In the genomic region with DNA sequence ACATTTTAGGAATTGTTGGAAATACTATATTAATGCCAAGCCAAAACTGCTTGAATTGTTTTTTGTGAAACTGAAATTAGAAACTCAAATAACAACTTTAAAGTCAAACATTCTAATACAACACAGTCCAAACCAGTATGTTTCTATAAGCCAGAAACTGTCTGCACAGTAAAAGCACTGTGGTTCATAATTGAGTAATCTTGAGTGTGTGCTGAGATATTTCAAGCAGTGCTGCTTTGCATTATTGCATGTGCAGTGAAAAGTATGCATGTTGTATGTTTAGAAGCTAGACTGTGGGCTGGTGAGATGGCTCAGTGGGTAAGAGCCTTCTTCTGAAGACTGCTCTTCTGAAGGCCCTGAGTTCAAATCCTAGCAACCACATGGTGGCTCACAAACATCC, we compare ENCODE assay signal across 32 mouse cellular contexts. TPM values are rescaled to one million over a fixed set of nuclear protein-coding genes. Genes with fewer than 3 reads are reported as not detected.
"Had no signal": no experiment of that assay in that cellular context is flagged by ENCODE, and none has a peak within 500 bp of the region (broad histone marks: within the 10 kb centered on the region; RNA-seq: fewer than 3 reads in every experiment).

No protein-coding gene starts in this region.

- DNase-seq: cerebellum, adult 9-10 months; cerebellum, adult 9-11 months; cerebellum, postnatal 14 days; cerebellum, postnatal 25 days; cerebellum, postnatal 36 days; embryo, embryonic 11 days; forebrain, postnatal 0 days; gastrocnemius, adult 2 months; gastrocnemius, postnatal 10 days; gastrocnemius, postnatal 14 days; gastrocnemius, postnatal 25 days; gastrocnemius, postnatal 36 days; heart, adult 18-20 months; heart, adult 2 months had no signal

- H3K27me3 ChIP-seq: embryonic facial prominence, embryonic 12.5 days; embryonic facial prominence, embryonic 13.5 days; embryonic facial prominence, embryonic 15.5 days; forebrain, embryonic 12.5 days; forebrain, embryonic 13.5 days; forebrain, embryonic 15.5 days had no signal

- H3K9ac ChIP-seq: embryonic facial prominence, embryonic 12.5 days; embryonic facial prominence, embryonic 13.5 days; embryonic facial prominence, embryonic 15.5 days; forebrain, embryonic 12.5 days; forebrain, embryonic 13.5 days; forebrain, embryonic 15.5 days; forebrain, postnatal 0 days had no signal

- H3K27ac ChIP-seq: embryonic facial prominence, embryonic 10.5 days; embryonic facial prominence, embryonic 12.5 days; embryonic facial prominence, embryonic 13.5 days; embryonic facial prominence, embryonic 15.5 days; forebrain, embryonic 10.5 days; forebrain, embryonic 12.5 days; forebrain, embryonic 13.5 days; forebrain, embryonic 15.5 days; gastrocnemius, adult 2 months; heart, adult 2 months had no signal

- H3K9me3 ChIP-seq: embryonic facial prominence, embryonic 10.5 days; embryonic facial prominence, embryonic 12.5 days; embryonic facial prominence, embryonic 13.5 days; embryonic facial prominence, embryonic 15.5 days; forebrain, embryonic 10.5 days; forebrain, embryonic 12.5 days; forebrain, embryonic 13.5 days; forebrain, embryonic 15.5 days had no signal

- ATAC-seq: forebrain, embryonic 13.5 days; forebrain, embryonic 14.5 days; forebrain, embryonic 15.5 days; forebrain, embryonic 16.5 days; forebrain, postnatal 0 days had no signal

- H3K4me3 ChIP-seq: embryonic facial prominence, embryonic 10.5 days; embryonic facial prominence, embryonic 12.5 days; embryonic facial prominence, embryonic 13.5 days; embryonic facial prominence, embryonic 15.5 days; erythroblast, embryonic 14.5 days; forebrain, embryonic 10.5 days; forebrain, embryonic 12.5 days; forebrain, embryonic 13.5 days; forebrain, embryonic 15.5 days; gastrocnemius, adult 2 months; heart, adult 2 months had no signal

- H3K4me2 ChIP-seq: embryonic facial prominence, embryonic 12.5 days; embryonic facial prominence, embryonic 13.5 days; embryonic facial prominence, embryonic 15.5 days; forebrain, embryonic 12.5 days; forebrain, embryonic 13.5 days; forebrain, embryonic 15.5 days had no signal

- H3K36me3 ChIP-seq: forebrain, embryonic 15.5 days had no signal

RNA-seq across cellular contexts. Expression of a gene that starts 47.7 kb away (rescaled TPM):
- total RNA-seq: common myeloid progenitor, adult 5-6 weeks; forebrain, postnatal 0 days had no signal
- polyA plus RNA-seq: cortical plate, adult 2 months; embryonic facial prominence, embryonic 10.5 days; embryonic facial prominence, embryonic 11.5 days; embryonic facial prominence, embryonic 12.5 days; embryonic facial prominence, embryonic 13.5 days; embryonic facial prominence, embryonic 14.5 days; embryonic facial prominence, embryonic 15.5 days; erythroblast, embryonic 14.5 days; forebrain, embryonic 10.5 days; forebrain, embryonic 11.5 days; forebrain, embryonic 12.5 days; forebrain, embryonic 13.5 days; forebrain, embryonic 14.5 days; forebrain, embryonic 15.5 days; forebrain, embryonic 16.5 days; forebrain, postnatal 0 days; frontal cortex, adult 2 months; gonadal fat pad, adult 2 months; heart, adult 2 months had no signal
